Mouse (Mus musculus): ENCODE results near the gene AC124108.1. TPM values are rescaled to one million over a fixed set of nuclear protein-coding genes. Genes with fewer than 3 reads are reported as not detected.

AC124108.1 gene
- polyA plus RNA-seq, 1 experiment from 2014 or later = 0.04 TPM

- no peak for DNase-seq (ENCODE audit: low spot score)
- no peak overlapping the region for H3K4me2 ChIP-seq
Observed at GRCm38 (mm10) chr1:132231470-132232274, 40.4 kb downstream of the AC124108.1 start.

GRCm38 (mm10) chr1:132233566-132233965 is 42.3 kb downstream of the AC124108.1 start:
- Histone ChIP-seq H3K9ac (ENCODE audit: low read depth, low read length) (no peak overlapping the region), H3K4me2 (no peak overlapping the region), H3K36me3 (ENCODE audit: control insufficient read depth, insufficient read depth, low read length) (no peaks in the 10 kb centered on the region), H3K4me3 (ENCODE audit: low read depth, low read length) (no peak overlapping the region), H3K27me3 (replicated peaks; ENCODE audit: control insufficient read depth, insufficient read depth, low read length) (peaks cover 2% of the 10 kb centered on the region; the same call in 1 of the 2 replicates), H3K27ac (ENCODE audit: low read depth, low read length) (no peak overlapping the region), H3K4me1 (replicated peaks; ENCODE audit: control insufficient read depth, insufficient read depth, low read length) (no peaks in the 10 kb centered on the region), H3K9me3 (ENCODE audit: control insufficient read depth, low read length) (no peaks in the 10 kb centered on the region)
- no peak for DNase-seq (ENCODE audit: low spot score)
- no peak for ATAC-seq (replicated peaks; ENCODE audit: low FRiP score)
- 17% methylated on average over 12 of the region's 12 CpGs for WGBS

More at GRCm38 (mm10) chr1:132231470-132232274, 40.4 kb downstream of the AC124108.1 start:
- no peak overlapping the region for H3K27ac ChIP-seq (ENCODE audit: low read depth, low read length)
- H3K4me3 ChIP-seq (ENCODE audit: low read depth, low read length) = no peak overlapping the region
- no peaks in the 10 kb centered on the region for H3K4me1 ChIP-seq (replicated peaks; ENCODE audit: control insufficient read depth, insufficient read depth, low read length)
- WGBS = 50% methylated on average over 7 of the region's 7 CpGs
- H3K9me3 ChIP-seq (ENCODE audit: control insufficient read depth, low read length) = no peaks in the 10 kb centered on the region
- ATAC-seq (replicated peaks; ENCODE audit: low FRiP score) = no peak
- H3K27me3 ChIP-seq (replicated peaks; ENCODE audit: control insufficient read depth, insufficient read depth, low read length) = peaks cover 1% of the 10 kb centered on the region; the same call in 1 of the 2 replicates
- no peaks in the 10 kb centered on the region for H3K36me3 ChIP-seq (ENCODE audit: control insufficient read depth, insufficient read depth, low read length)
- H3K9ac ChIP-seq (ENCODE audit: low read depth, low read length) = no peak overlapping the region

GRCm38 (mm10) chr1:132234757-132235273 is 43.6 kb downstream of the AC124108.1 start:
- Histone ChIP-seq H3K9me3 (ENCODE audit: control insufficient read depth, low read length) (no peaks in the 10 kb centered on the region), H3K27ac (ENCODE audit: low read depth, low read length) (no peak overlapping the region), H3K9ac (ENCODE audit: low read depth, low read length) (no peak overlapping the region), H3K36me3 (ENCODE audit: control insufficient read depth, insufficient read depth, low read length) (no peaks in the 10 kb centered on the region), H3K4me2 (no peak overlapping the region), H3K27me3 (replicated peaks; ENCODE audit: control insufficient read depth, insufficient read depth, low read length) (peaks cover 2% of the 10 kb centered on the region; the same call in 1 of the 2 replicates), H3K4me1 (replicated peaks; ENCODE audit: control insufficient read depth, insufficient read depth, low read length) (no peaks in the 10 kb centered on the region), H3K4me3 (ENCODE audit: low read depth, low read length) (no peak overlapping the region)
- no peak for DNase-seq (ENCODE audit: low spot score)
- ATAC-seq (replicated peaks; ENCODE audit: low FRiP score) = no peak
- 62% methylated on average over 9 of the region's 9 CpGs for WGBS

- H3K4me3 ChIP-seq (ENCODE audit: low read depth, low read length) = no peak overlapping the region
- ATAC-seq (replicated peaks; ENCODE audit: low FRiP score) (no peak), DNase-seq (ENCODE audit: low spot score) (no peak)
- no peaks in the 10 kb centered on the region for H3K36me3 ChIP-seq (ENCODE audit: control insufficient read depth, insufficient read depth, low read length)
- no peaks in the 10 kb centered on the region for H3K9me3 ChIP-seq (ENCODE audit: control insufficient read depth, low read length)
- H3K4me2 ChIP-seq = no peak overlapping the region
- WGBS = 21% methylated on average over 6 of the region's 6 CpGs
- H3K4me1 ChIP-seq (replicated peaks; ENCODE audit: control insufficient read depth, insufficient read depth, low read length) = no peaks in the 10 kb centered on the region
- no peak overlapping the region for H3K9ac ChIP-seq (ENCODE audit: low read depth, low read length)
- no peak overlapping the region for H3K27ac ChIP-seq (ENCODE audit: low read depth, low read length)
- peaks cover 2% of the 10 kb centered on the region; the same call in 1 of the 2 replicates for H3K27me3 ChIP-seq (replicated peaks; ENCODE audit: control insufficient read depth, insufficient read depth, low read length)
Observed at GRCm38 (mm10) chr1:132237585-132238159, 46.4 kb downstream of the AC124108.1 start.

GRCm38 (mm10) chr1:132245010-132245409 is 53.8 kb downstream of the AC124108.1 start:
- WGBS = 57% methylated on average over 5 of the region's 5 CpGs
- Histone ChIP-seq H3K4me2 (no peak overlapping the region), H3K4me3 (ENCODE audit: low read depth, low read length) (no peak overlapping the region), H3K36me3 (ENCODE audit: control insufficient read depth, insufficient read depth, low read length) (no peaks in the 10 kb centered on the region), H3K9me3 (ENCODE audit: control insufficient read depth, low read length) (no peaks in the 10 kb centered on the region), H3K27ac (ENCODE audit: low read depth, low read length) (no peak overlapping the region), H3K4me1 (replicated peaks; ENCODE audit: control insufficient read depth, insufficient read depth, low read length) (peaks cover 17% of the 10 kb centered on the region), H3K27me3 (replicated peaks; ENCODE audit: control insufficient read depth, insufficient read depth, low read length) (no peaks in the 10 kb centered on the region), H3K9ac (ENCODE audit: low read depth, low read length) (no peak overlapping the region)
- no peak for DNase-seq (ENCODE audit: low spot score)
- ATAC-seq (replicated peaks; ENCODE audit: low FRiP score) = peak; percentile 76

GRCm38 (mm10) chr1:132246137-132246536 is 54.9 kb downstream of the AC124108.1 start:
- no peaks in the 10 kb centered on the region for H3K27me3 ChIP-seq (replicated peaks; ENCODE audit: control insufficient read depth, insufficient read depth, low read length)
- H3K4me2 ChIP-seq = 0 out of 2 replicates have a peak overlapping the region, but pooled peaks have one; percentile 9
- no peaks in the 10 kb centered on the region for H3K9me3 ChIP-seq (ENCODE audit: control insufficient read depth, low read length)
- no peak overlapping the region for H3K4me3 ChIP-seq (ENCODE audit: low read depth, low read length)
- H3K36me3 ChIP-seq (ENCODE audit: control insufficient read depth, insufficient read depth, low read length) = no peaks in the 10 kb centered on the region
- peaks cover 17% of the 10 kb centered on the region for H3K4me1 ChIP-seq (replicated peaks; ENCODE audit: control insufficient read depth, insufficient read depth, low read length)
- DNase-seq (ENCODE audit: low spot score) (peak; percentile 48), ATAC-seq (replicated peaks; ENCODE audit: low FRiP score) (peak; percentile 70)
- peak overlapping the region; percentile 38; the same call in 1 of the 2 replicates for H3K27ac ChIP-seq (ENCODE audit: low read depth, low read length)
- WGBS = 28% methylated on average over 6 of the region's 6 CpGs
- H3K9ac ChIP-seq (ENCODE audit: low read depth, low read length) = no peak overlapping the region

- no peak overlapping the region for H3K4me3 ChIP-seq (ENCODE audit: low read depth, low read length)
- ATAC-seq (replicated peaks; ENCODE audit: low FRiP score) (no peak), DNase-seq (ENCODE audit: low spot score) (no peak)
- H3K9me3 ChIP-seq (ENCODE audit: control insufficient read depth, low read length) = no peaks in the 10 kb centered on the region
- H3K4me2 ChIP-seq = no peak overlapping the region
- H3K9ac ChIP-seq (ENCODE audit: low read depth, low read length) = no peak overlapping the region
- H3K27me3 ChIP-seq (replicated peaks; ENCODE audit: control insufficient read depth, insufficient read depth, low read length) = no peaks in the 10 kb centered on the region
- no peaks in the 10 kb centered on the region for H3K36me3 ChIP-seq (ENCODE audit: control insufficient read depth, insufficient read depth, low read length)
- WGBS = 91% methylated on average over 4 of the region's 4 CpGs
- peaks cover 17% of the 10 kb centered on the region for H3K4me1 ChIP-seq (replicated peaks; ENCODE audit: control insufficient read depth, insufficient read depth, low read length)
- H3K27ac ChIP-seq (ENCODE audit: low read depth, low read length) = no peak overlapping the region
Observed at GRCm38 (mm10) chr1:132246641-132247040, 55.4 kb downstream of the AC124108.1 start.

- no peaks in the 10 kb centered on the region for H3K4me1 ChIP-seq (replicated peaks; ENCODE audit: control insufficient read depth, insufficient read depth, low read length)
- H3K4me2 ChIP-seq = no peak overlapping the region
- H3K36me3 ChIP-seq (ENCODE audit: control insufficient read depth, insufficient read depth, low read length) = no peaks in the 10 kb centered on the region
- ATAC-seq (replicated peaks; ENCODE audit: low FRiP score) (no peak), DNase-seq (ENCODE audit: low spot score) (no peak)
- H3K9me3 ChIP-seq (ENCODE audit: control insufficient read depth, low read length) = no peaks in the 10 kb centered on the region
- no peak overlapping the region for H3K27ac ChIP-seq (ENCODE audit: low read depth, low read length)
- H3K27me3 ChIP-seq (replicated peaks; ENCODE audit: control insufficient read depth, insufficient read depth, low read length) = no peaks in the 10 kb centered on the region
- H3K4me3 ChIP-seq (ENCODE audit: low read depth, low read length) = no peak overlapping the region
- no peak overlapping the region for H3K9ac ChIP-seq (ENCODE audit: low read depth, low read length)
- WGBS = 80% methylated on average over 6 of the region's 6 CpGs
Observed at GRCm38 (mm10) chr1:132254467-132254866, 63.2 kb downstream of the AC124108.1 start.
